Mouse (Mus musculus) MEL (cell line): ENCODE measurements around the gene Ccdc138. TPM values are rescaled to one million over a fixed set of nuclear protein-coding genes. Genes with fewer than 3 reads are reported as not detected.

Source experiments
- DNase-seq: peaks from one replicate; pipeline ENCODE4 v3.0.0; 2011; ENCODE audit warnings: low read depth, low spot score
- H3K27ac ChIP-seq: 2 replicates; pipeline ENCODE4 v1.5.1; 2012; ENCODE audit warnings: low read depth, mild to moderate bottlenecking, control low read depth, low read length, moderate library complexity; ENCODE audit not compliant: control insufficient read depth
- H3K27me3 ChIP-seq, 2 experiments: fragments of 150-350 bp in 1 of 2; sonication (generic) in 1 of 2; 2 replicates each; pipeline ENCODE4 v1.6.1; 2012; ENCODE audit warnings: low read length in 2 of 2, mild to moderate bottlenecking in 2 of 2, improper control_type of control experiment in 1 of 2, moderate library complexity in 1 of 2; ENCODE audit not compliant: insufficient read depth in 2 of 2, control insufficient read depth in 1 of 2
- H3K36me3 ChIP-seq, 2 experiments: 2 replicates each; pipeline ENCODE4 v1.6.1; 2012 to 2014; ENCODE audit warnings: low read length in 2 of 2, improper control_type of control experiment in 1 of 2, inconsistent platforms in 1 of 2, mild to moderate bottlenecking in 1 of 2; ENCODE audit not compliant: insufficient read depth in 2 of 2, control insufficient read depth in 1 of 2
- H3K4me1 ChIP-seq, 2 experiments: fragments of 150-350 bp in 1 of 2; sonication (generic) in 1 of 2; 2 replicates each; pipeline ENCODE4 v1.6.1; 2012; ENCODE audit warnings: low read length in 2 of 2, improper control_type of control experiment in 1 of 2, mild to moderate bottlenecking in 1 of 2; ENCODE audit not compliant: insufficient read depth in 2 of 2, control insufficient read depth in 1 of 2
- H3K4me3 ChIP-seq, 2 experiments: fragments of 150-350 bp in 1 of 2; sonication (generic) in 1 of 2; 2 replicates each; pipeline ENCODE4 v1.5.1; 2012; ENCODE audit warnings: low read depth in 2 of 2, low read length in 2 of 2, mild to moderate bottlenecking in 2 of 2, moderate library complexity in 2 of 2, control low read depth in 1 of 2, improper control_type of control experiment in 1 of 2; ENCODE audit not compliant: control insufficient read depth in 1 of 2, insufficient read depth in 1 of 2
- H3K79me2 ChIP-seq: 2 replicates; pipeline ENCODE4 v1.6.1; 2012; ENCODE audit warnings: mild to moderate bottlenecking, low read length, moderate library complexity; ENCODE audit not compliant: control insufficient read depth, poor library complexity, insufficient read depth
- H3K9ac ChIP-seq: 2 replicates; pipeline ENCODE4 v1.6.1; 2012; ENCODE audit warnings: low read depth, mild to moderate bottlenecking, control low read depth, low read length, moderate library complexity; ENCODE audit not compliant: control insufficient read depth, poor library complexity, severe bottlenecking
- H3K9me3 ChIP-seq: fragments of 150-350 bp; sonication (generic); replicated peaks from 2 replicates; pipeline ENCODE4 v1.6.1; 2012; ENCODE audit warnings: mild to moderate bottlenecking, low read length, improper control_type of control experiment, moderate library complexity; ENCODE audit not compliant: insufficient read depth
- BHLHE40 ChIP-seq: IDR thresholded peaks from 2 replicates; pipeline ENCODE4 v1.6.1; 2012; ENCODE audit warnings: low read depth, mild to moderate bottlenecking, inconsistent platforms, low read length, improper control_type of control experiment, borderline replicate concordance
- CHD2 ChIP-seq: IDR thresholded peaks from 2 replicates; pipeline ENCODE4 v1.6.1; 2011; ENCODE audit warnings: low read length, improper control_type of control experiment
- E2F4 ChIP-seq: IDR thresholded peaks from 2 replicates; pipeline ENCODE4 v1.6.1; 2011; ENCODE audit warnings: low read depth, low read length, improper control_type of control experiment, borderline replicate concordance
- ETS1 ChIP-seq: IDR thresholded peaks from 2 replicates; pipeline ENCODE4 v1.6.1; 2012; ENCODE audit warnings: low read depth, mild to moderate bottlenecking, inconsistent platforms, low read length, improper control_type of control experiment, moderate library complexity
- GABPA ChIP-seq: IDR thresholded peaks from 2 replicates; pipeline ENCODE4 v1.6.1; 2012; ENCODE audit warnings: low read depth, mild to moderate bottlenecking, inconsistent platforms, low read length, improper control_type of control experiment, moderate library complexity
- MAX ChIP-seq: IDR thresholded peaks from 2 replicates; pipeline ENCODE4 v1.6.1; 2011; ENCODE audit warnings: low read length, improper control_type of control experiment
- MAZ ChIP-seq: IDR thresholded peaks from 2 replicates; pipeline ENCODE4 v1.6.1; 2012; ENCODE audit warnings: low read depth, mild to moderate bottlenecking, inconsistent platforms, low read length, improper control_type of control experiment
- MEF2A ChIP-seq: IDR thresholded peaks from 2 replicates; pipeline ENCODE4 v1.6.1; 2014; ENCODE audit warnings: low read depth, mild to moderate bottlenecking, inconsistent platforms, low read length, improper control_type of control experiment; ENCODE audit not compliant: poor library complexity, insufficient replicate concordance, severe bottlenecking; ENCODE audit errors: extremely low read depth
- MXI1 ChIP-seq: IDR thresholded peaks from 2 replicates; pipeline ENCODE4 v1.6.1; 2011; ENCODE audit warnings: mild to moderate bottlenecking, low read depth, low read length, improper control_type of control experiment
- MYC ChIP-seq: IDR thresholded peaks from 2 replicates; pipeline ENCODE4 v1.6.1; 2011; ENCODE audit warnings: low read depth, mild to moderate bottlenecking, low read length, improper control_type of control experiment, moderate library complexity
- POLR2A ChIP-seq, 2 experiments: IDR thresholded peaks; 2 replicates each; pipeline ENCODE4 v1.6.1; 2011 to 2012; ENCODE audit warnings: low read length in 2 of 2, mild to moderate bottlenecking in 2 of 2, control low read depth in 1 of 2, improper control_type of control experiment in 1 of 2, low read depth in 1 of 2, moderate library complexity in 1 of 2; ENCODE audit not compliant: control insufficient read depth in 1 of 2, insufficient read depth in 1 of 2, poor library complexity in 1 of 2
- RAD21 ChIP-seq: IDR thresholded peaks from 2 replicates; pipeline ENCODE4 v1.6.1; 2011; ENCODE audit warnings: mild to moderate bottlenecking, low read depth, low read length, improper control_type of control experiment
- SMC3 ChIP-seq: IDR thresholded peaks from 2 replicates; pipeline ENCODE4 v1.6.1; 2011; ENCODE audit warnings: low read depth, low read length, improper control_type of control experiment
- TAL1 ChIP-seq: IDR thresholded peaks from 2 replicates; pipeline ENCODE4 v1.6.1; 2012; ENCODE audit warnings: mild to moderate bottlenecking, inconsistent platforms, low read length, moderate library complexity, mixed read lengths
- TBP ChIP-seq: IDR thresholded peaks from 2 replicates; pipeline ENCODE4 v1.8.0; 2011; ENCODE audit warnings: low read depth, low read length, improper control_type of control experiment
- UBTF ChIP-seq: IDR thresholded peaks from 2 replicates; pipeline ENCODE4 v1.6.1; 2012; ENCODE audit warnings: low read depth, mild to moderate bottlenecking, inconsistent platforms, low read length, improper control_type of control experiment, moderate library complexity, borderline replicate concordance; ENCODE audit not compliant: insufficient read depth
- USF1 ChIP-seq: IDR thresholded peaks from 2 replicates; pipeline ENCODE4 v1.6.1; 2014; ENCODE audit warnings: low read depth, mild to moderate bottlenecking, inconsistent platforms, low read length, improper control_type of control experiment, moderate library complexity
- USF2 ChIP-seq, 2 experiments: IDR thresholded peaks; 2 replicates each; pipeline ENCODE4 v1.6.1; 2011 to 2012; ENCODE audit warnings: improper control_type of control experiment in 2 of 2, low read length in 2 of 2, borderline replicate concordance in 1 of 2, inconsistent platforms in 1 of 2, low read depth in 1 of 2, mild to moderate bottlenecking in 1 of 2; ENCODE audit not compliant: insufficient read depth in 1 of 2
- ZC3H11A ChIP-seq: IDR thresholded peaks from 2 replicates; pipeline ENCODE4 v1.6.1; 2012; ENCODE audit warnings: low read depth, mild to moderate bottlenecking, inconsistent platforms, low read length, improper control_type of control experiment
- ZKSCAN1 ChIP-seq: IDR thresholded peaks from 2 replicates; pipeline ENCODE4 v1.6.1; 2012; ENCODE audit warnings: low read depth, mild to moderate bottlenecking, inconsistent platforms, low read length, improper control_type of control experiment, moderate library complexity
- ZMIZ1 ChIP-seq: IDR thresholded peaks from 2 replicates; pipeline ENCODE4 v1.6.1; 2012; ENCODE audit warnings: low read depth, mild to moderate bottlenecking, inconsistent platforms, low read length, improper control_type of control experiment, moderate library complexity
- polyA plus RNA-seq, 2 experiments: library from polyadenylated mRNA; stranded (reverse) in 1 of 2; unstranded in 1 of 2; fragments of >175 nt in 1 of 2; fragments of >200 nt in 1 of 2; gene quantifications; 2 replicates each; pipeline versions ENCODE4 v1.2.1 to v1.2.4; 2012; ENCODE audit warnings: low replicate concordance in 2 of 2, low read depth in 1 of 2; ENCODE audit not compliant: insufficient read length in 2 of 2, insufficient read depth in 1 of 2, missing spikeins in 1 of 2
- total RNA-seq: library from RNA; depleted of rRNA; stranded (reverse); fragments of 300-350 nt; gene quantifications from 2 replicates; pipeline ENCODE4 v1.2.3, GENCODE M21; 2012

The Ccdc138 gene
- total and polyA plus RNA-seq, 3 experiments = 1.2 to 1.3 TPM; not detected in 1

DNA sequence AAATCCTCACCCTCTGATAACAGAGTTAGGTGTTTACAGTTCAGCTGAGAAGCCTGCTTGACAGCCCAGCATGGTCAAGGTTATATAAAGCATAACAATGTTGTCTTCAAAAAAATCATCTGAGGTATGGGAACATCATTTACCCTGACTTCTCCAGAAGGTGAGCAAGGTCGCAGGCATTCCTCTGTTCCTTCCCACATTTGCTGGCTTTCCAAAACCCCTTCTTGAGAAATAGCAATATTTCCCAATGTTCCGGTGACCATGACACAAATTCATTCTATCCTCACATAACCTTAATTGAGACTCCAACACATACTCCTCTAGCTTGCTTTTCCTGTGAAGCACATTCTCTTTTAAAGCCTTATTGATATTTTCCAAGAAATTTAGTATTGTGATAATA, 768 bp downstream of the Ccdc138 start:
- peaks cover 3 to 16% of the 10 kb centered on the region in 2 experiments for H3K36me3 ChIP-seq
- H3K4me3 ChIP-seq = peak overlapping the region; percentile 65 to 82
- no peak for TF ChIP-seq USF2 (IDR thresholded peaks at IDR 0.05; ENCODE audit: borderline replicate concordance in 1 of 2, insufficient read depth in 1 of 2, low read depth in 1 of 2, low read length in 2 of 2)
- TF ChIP-seq CHD2 = no peak
- no peak for TF ChIP-seq MXI1
- TF ChIP-seq MAZ = no peak
- TF ChIP-seq E2F4 = no peak
- no peak for TF ChIP-seq TAL1
- TF ChIP-seq POLR2A (IDR thresholded peaks at IDR 0.05; ENCODE audit: control insufficient read depth in 1 of 2, insufficient read depth in 1 of 2, low read depth in 1 of 2, low read length in 2 of 2, poor library complexity in 1 of 2) = no peak
- TF ChIP-seq MEF2A = no peak
- TF ChIP-seq ZC3H11A = no peak
- TF ChIP-seq ZKSCAN1 = no peak
- no peak for TF ChIP-seq MAX
- TF ChIP-seq GABPA = no peak
- TF ChIP-seq USF1 = no peak
- TF ChIP-seq SMC3 = no peak
- TF ChIP-seq ZMIZ1 = no peak
- TF ChIP-seq UBTF = no peak
- TF ChIP-seq MYC = no peak
- no peak for TF ChIP-seq BHLHE40
- TF ChIP-seq ETS1 = no peak
- no peaks in the 10 kb centered on the region for H3K9me3 ChIP-seq
- H3K4me1 ChIP-seq = no peaks in the 10 kb centered on the region; a peak in 2 of 4 replicates
- H3K27ac ChIP-seq = peak overlapping the region; percentile 34; the same call in 1 of the 2 replicates
- no peak for DNase-seq
- H3K9ac ChIP-seq = peak overlapping the region; percentile 77
- no peaks in the 10 kb centered on the region; the same call in 1 of the 2 replicates for H3K79me2 ChIP-seq
- H3K27me3 ChIP-seq = no peaks in the 10 kb centered on the region

DNA sequence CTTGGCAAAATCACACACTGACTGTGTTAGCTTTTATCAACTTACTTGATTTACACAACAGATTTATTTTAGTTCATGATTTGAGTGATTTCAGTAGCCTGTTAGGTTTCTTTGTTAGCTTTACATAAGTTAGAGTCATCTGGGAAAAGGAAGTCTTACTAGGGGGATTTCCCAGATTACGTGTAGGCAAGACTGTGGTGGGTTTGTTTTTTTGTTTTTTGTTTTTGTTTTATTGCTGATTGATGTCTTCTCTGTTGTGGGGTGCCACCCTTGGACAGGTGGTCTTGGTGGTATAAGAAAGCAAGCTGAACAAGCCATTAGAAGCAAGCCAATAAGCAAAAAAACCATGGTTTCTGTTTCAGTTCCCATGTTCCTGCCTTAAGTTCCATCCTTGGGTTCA, 31.6 kb downstream of the Ccdc138 start:
- Histone ChIP-seq H3K9me3 (no peaks in the 10 kb centered on the region), H3K27me3 (no peaks in the 10 kb centered on the region), H3K9ac (no peak overlapping the region), H3K4me1 (no peaks in the 10 kb centered on the region), H3K79me2 (no peaks in the 10 kb centered on the region), H3K36me3 (no peaks in the 10 kb centered on the region), H3K27ac (no peak overlapping the region), H3K4me3 (no peak overlapping the region)
- TF ChIP-seq TBP = no peak
- no peak for TF ChIP-seq RAD21
- no peak for DNase-seq
